Mouse (Mus musculus) liver, embryonic 11.5 days (tissue): Measurements from ENCODE around the gene Prrc2a. TPM values are rescaled to one million over a fixed set of nuclear protein-coding genes. Genes with fewer than 3 reads are reported as not detected.

Experiments
- ATAC-seq: fragments of 200-750 bp; cut with Nextera tagmentation; replicated peaks from 2 replicates; pipeline ENCODE4 v1.8.0; 2017; ENCODE audit warnings: moderate number of reproducible peaks, mild to moderate bottlenecking, moderate TSS enrichment, moderate library complexity; ENCODE audit not compliant: low FRiP score
- DNase-seq: peaks from one replicate; pipeline ENCODE4 v3.0.0-alpha.2; 2017; ENCODE audit warnings: low spot score
- H3K27ac ChIP-seq: fragments of 300-500 bp; sonication (generic); 2 replicates; pipeline ENCODE4 v1.5.1; 2014; ENCODE audit warnings: mild to moderate bottlenecking, low read depth, low read length, control low read depth
- H3K27me3 ChIP-seq: fragments of 300-500 bp; sonication (generic); replicated peaks from 2 replicates; pipeline ENCODE4 v1.6.1; 2014; ENCODE audit warnings: low read length, mixed read lengths; ENCODE audit not compliant: control insufficient read depth, insufficient read depth
- H3K36me3 ChIP-seq: fragments of 300-500 bp; sonication (generic); 2 replicates; pipeline ENCODE4 v1.6.1; 2014; ENCODE audit warnings: mild to moderate bottlenecking, low read length, moderate library complexity, mixed read lengths; ENCODE audit not compliant: control insufficient read depth, insufficient read depth
- H3K4me1 ChIP-seq: fragments of 300-500 bp; sonication (generic); replicated peaks from 2 replicates; pipeline ENCODE4 v1.6.1; 2014; ENCODE audit warnings: low read length, mixed read lengths; ENCODE audit not compliant: control insufficient read depth, insufficient read depth
- H3K4me2 ChIP-seq: fragments of 300-500 bp; sonication (generic); 2 replicates; pipeline ENCODE4 v1.6.1; 2014; ENCODE audit warnings: mild to moderate bottlenecking, control low read depth, moderate library complexity
- H3K4me3 ChIP-seq: fragments of 300-500 bp; sonication (generic); 2 replicates; pipeline ENCODE4 v1.5.1; 2014; ENCODE audit warnings: low read depth, low read length, control low read depth
- H3K9ac ChIP-seq: fragments of 300-500 bp; sonication (generic); 2 replicates; pipeline ENCODE4 v1.6.1; 2014; ENCODE audit warnings: low read depth, low read length, control low read depth
- H3K9me3 ChIP-seq: fragments of 300-500 bp; sonication (generic); 2 replicates; pipeline ENCODE4 v1.6.1; 2016; ENCODE audit warnings: low read length, inconsistent platforms, mixed read lengths; ENCODE audit not compliant: control insufficient read depth
- WGBS: fragments of 180-500 bp; shearing (Covaris S2); extraction: QIAGEN DNeasy Blood & Tissue Kit; methylation state at CpG from one replicate; pipeline ENCODE4 v1.1.7; 2014; 5-methylcytosine and 5-hydroxymethylcytosine counted together
- polyA plus RNA-seq: library from polyadenylated mRNA; unstranded; fragments of >200 nt; fragmentation: Nextera tagmentation; extraction: Ambion mirVana; gene quantifications from 2 replicates; pipeline ENCODE4 v1.2.1, GENCODE M21; 2014

Prrc2a gene
- polyA plus RNA-seq = 169 and 205 TPM in 2 replicates

GRCm38 (mm10) chr17:35164568-35165450 lies at the start of gene Prrc2a:
Gene Prrc2a (minus strand): TSS chr17:35164897.
- H3K27ac ChIP-seq = peak within 1 kb of the TSS; percentile 81
- H3K4me1 ChIP-seq = peaks cover 18% of the 10 kb centered on the region
- H3K4me2 ChIP-seq = peak within 1 kb of the TSS; percentile 97
- peak within 1 kb of the TSS; percentile 99 for H3K4me3 ChIP-seq
- H3K9ac ChIP-seq = peak within 1 kb of the TSS; percentile 99
- DNase-seq (peak; percentile 94), ATAC-seq (peak; percentile 97)
- WGBS = under 1% methylated on average over 69 of the region's 89 CpGs
- H3K9me3 ChIP-seq = no peaks in the 10 kb centered on the region
- no peaks in the 10 kb centered on the region for H3K27me3 ChIP-seq
- peaks cover 29% of the 10 kb centered on the region for H3K36me3 ChIP-seq

GRCm38 (mm10) chr17:35213071-35213470 lies 48.4 kb upstream of the Prrc2a start:
- ATAC-seq (no peak), DNase-seq (no peak)
- no peak overlapping the region for H3K9ac ChIP-seq
- peaks cover 2% of the 10 kb centered on the region; the same call in 1 of the 2 replicates for H3K4me1 ChIP-seq
- no peaks in the 10 kb centered on the region for H3K27me3 ChIP-seq
- H3K27ac ChIP-seq = no peak overlapping the region
- H3K4me2 ChIP-seq = no peak overlapping the region
- 85% methylated on average over 5 of the region's 5 CpGs for WGBS
- H3K4me3 ChIP-seq = no peak overlapping the region
- H3K9me3 ChIP-seq = no peaks in the 10 kb centered on the region
- H3K36me3 ChIP-seq = no peaks in the 10 kb centered on the region

- Histone ChIP-seq H3K4me1 (peaks cover 2% of the 10 kb centered on the region; the same call in 1 of the 2 replicates), H3K27me3 (no peaks in the 10 kb centered on the region), H3K27ac (no peak overlapping the region), H3K4me3 (no peak overlapping the region), H3K36me3 (no peaks in the 10 kb centered on the region), H3K4me2 (no peak overlapping the region), H3K9ac (no peak overlapping the region), H3K9me3 (no peaks in the 10 kb centered on the region)
- 69% methylated on average over 3 of the region's 3 CpGs for WGBS
- ATAC-seq = no peak
- no peak for DNase-seq
Observed at GRCm38 (mm10) chr17:35210593-35210992, 45.9 kb upstream of the Prrc2a start.

- DNase-seq = no peak
- Histone ChIP-seq H3K4me1 (peaks cover 2% of the 10 kb centered on the region; the same call in 1 of the 2 replicates), H3K36me3 (no peaks in the 10 kb centered on the region), H3K27me3 (peaks cover 5% of the 10 kb centered on the region), H3K9me3 (no peaks in the 10 kb centered on the region), H3K27ac (no peak overlapping the region), H3K4me2 (no peak overlapping the region), H3K4me3 (no peak overlapping the region), H3K9ac (no peak overlapping the region)
- no peak for ATAC-seq
- 61% methylated on average over 12 of the region's 12 CpGs for WGBS
Observed at GRCm38 (mm10) chr17:35209785-35210535, 45.3 kb upstream of the Prrc2a start.

GRCm38 (mm10) chr17:35205380-35205769 lies 40.7 kb upstream of the Prrc2a start:
- Histone ChIP-seq H3K4me2 (no peak overlapping the region), H3K9ac (no peak overlapping the region), H3K4me3 (no peak overlapping the region), H3K27ac (no peak overlapping the region), H3K27me3 (peaks cover 51% of the 10 kb centered on the region), H3K4me1 (peaks cover 3% of the 10 kb centered on the region; the same call in 1 of the 2 replicates), H3K36me3 (no peaks in the 10 kb centered on the region), H3K9me3 (no peaks in the 10 kb centered on the region)
- no peak for DNase-seq
- ATAC-seq = no peak
- 48% methylated on average over 10 of the region's 10 CpGs for WGBS

- H3K9me3 ChIP-seq = no peaks in the 10 kb centered on the region
- no peak within 1 kb of the TSS for H3K4me2 ChIP-seq
- peaks cover 3% of the 10 kb centered on the region; the same call in 1 of the 2 replicates for H3K4me1 ChIP-seq
- no peak within 1 kb of the TSS for H3K27ac ChIP-seq
- peaks cover 51% of the 10 kb centered on the region for H3K27me3 ChIP-seq
- no peak within 1 kb of the TSS for H3K9ac ChIP-seq
- H3K4me3 ChIP-seq = no peak within 1 kb of the TSS
- 29% methylated on average over 20 of the region's 20 CpGs for WGBS
- ATAC-seq (no peak), DNase-seq (no peak)
- H3K36me3 ChIP-seq = no peaks in the 10 kb centered on the region
Observed at GRCm38 (mm10) chr17:35204494-35205379, 40.0 kb upstream of the Prrc2a start, which contains the start of gene Lta. Gene Lta (minus strand): TSS chr17:35205351.

- no peak overlapping the region for H3K4me2 ChIP-seq
- no peaks in the 10 kb centered on the region for H3K36me3 ChIP-seq
- DNase-seq (no peak), ATAC-seq (no peak)
- peaks cover 57% of the 10 kb centered on the region for H3K27me3 ChIP-seq
- H3K27ac ChIP-seq = no peak overlapping the region
- H3K4me3 ChIP-seq = no peak overlapping the region
- H3K9ac ChIP-seq = no peak overlapping the region
- 56% methylated on average over 4 of the region's 4 CpGs for WGBS
- H3K9me3 ChIP-seq = no peaks in the 10 kb centered on the region
- peaks cover 3% of the 10 kb centered on the region; the same call in 1 of the 2 replicates for H3K4me1 ChIP-seq
Observed at GRCm38 (mm10) chr17:35202442-35202841, 37.7 kb upstream of the Prrc2a start.

GRCm38 (mm10) chr17:35201787-35202186 lies 37.1 kb upstream of the Prrc2a start, which contains the start of gene Tnf:
Gene Tnf (minus strand): TSS chr17:35202007.
- no peaks in the 10 kb centered on the region for H3K36me3 ChIP-seq
- no peak for ATAC-seq
- no peak within 1 kb of the TSS for H3K27ac ChIP-seq
- no peak for DNase-seq
- H3K9ac ChIP-seq = no peak within 1 kb of the TSS
- H3K9me3 ChIP-seq = no peaks in the 10 kb centered on the region
- WGBS = 24% methylated on average over 13 of the region's 13 CpGs
- H3K4me1 ChIP-seq = peaks cover 3% of the 10 kb centered on the region; the same call in 1 of the 2 replicates
- H3K27me3 ChIP-seq = peaks cover 57% of the 10 kb centered on the region
- peak within 1 kb of the TSS; percentile 22 for H3K4me3 ChIP-seq
- peak within 1 kb of the TSS; percentile 44 for H3K4me2 ChIP-seq
